Comparison of ENCODE assay signal across 11 mouse cellular contexts in the genomic region with DNA sequence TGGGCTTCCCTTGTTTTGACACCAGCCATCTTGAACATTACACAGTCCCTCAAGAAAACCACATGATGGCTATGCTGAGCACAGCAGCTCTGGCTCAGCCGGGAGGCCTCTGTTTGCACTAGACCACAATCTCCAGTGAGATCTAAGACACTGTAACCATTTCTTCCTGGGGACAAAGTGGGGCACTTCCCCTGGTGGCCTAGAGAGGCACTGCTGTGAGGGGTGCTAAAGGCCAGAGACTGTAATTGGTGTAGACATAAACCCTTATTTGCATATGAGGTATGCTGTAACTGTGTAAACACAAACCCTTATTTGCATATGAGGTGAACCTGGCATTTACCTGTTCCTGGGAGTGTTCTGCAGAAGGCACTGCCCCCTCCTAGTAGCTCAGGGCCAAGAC.
A peak's percentile ranks its signal among the peaks of the same experiment; 100 is the strongest.
DNase-seq lines count a peak whose midpoint lies in the region; ATAC-seq lines count a peak whose summit lies in the region.
"Had no signal": no experiment of that assay in that cellular context is flagged by ENCODE, and none has a peak within 500 bp of the region (broad histone marks: within the 10 kb centered on the region; RNA-seq: fewer than 3 reads in every experiment).

No protein-coding gene starts in this region.

- no peak for DNase-seq in lung, postnatal 14 days
- peak; percentile 57 for DNase-seq in ZHBTc4 (ENCODE audit: low read depth, low spot score)
- peak; percentile 29 for DNase-seq in lung, postnatal 25 days (ENCODE audit: low spot score)
- DNase-seq in thymus, postnatal 25 days = peak; percentile 82
- no peak for DNase-seq in right cerebral cortex, adult 18-20 months
- no peak for DNase-seq in kidney, adult 11 months
- DNase-seq in cerebellum, postnatal 4 days (ENCODE audit: low spot score in 2 of 2) = no peak
- DNase-seq: adrenal gland, adult 2 months; heart, postnatal 10 days had no signal

- WGBS in lung, embryonic 16.5 days = 26% methylated on average over 1 of the region's 1 CpGs

- no peak overlapping the region for H3K27ac ChIP-seq in lung, embryonic 16.5 days (ENCODE audit: low read length)
- H3K27ac ChIP-seq: embryonic facial prominence, embryonic 15.5 days had no signal

- no peak overlapping the region for H3K4me3 ChIP-seq in lung, embryonic 16.5 days (ENCODE audit: low read length)
- H3K4me3 ChIP-seq: embryonic facial prominence, embryonic 15.5 days had no signal

- no peak overlapping the region for H3K4me2 ChIP-seq in lung, embryonic 16.5 days (ENCODE audit: low read depth, low read length)
- H3K4me2 ChIP-seq: embryonic facial prominence, embryonic 15.5 days had no signal

- 0 out of 2 replicates have a peak, but pooled peaks have one; percentile 16 for ATAC-seq in lung, embryonic 16.5 days (ENCODE audit: low read depth)

- H3K27me3 ChIP-seq in lung, embryonic 16.5 days (ENCODE audit: control insufficient read depth, insufficient read depth, low read depth, low read length) = no peaks in the 10 kb centered on the region
- H3K27me3 ChIP-seq: embryonic facial prominence, embryonic 15.5 days had no signal

- H3K4me1 ChIP-seq in lung, embryonic 16.5 days (replicated peaks; ENCODE audit: control insufficient read depth, insufficient read depth, low read length) = peaks cover 2% of the 10 kb centered on the region

- no peak overlapping the region for H3K9ac ChIP-seq in lung, embryonic 16.5 days (ENCODE audit: low read length)
- H3K9ac ChIP-seq: embryonic facial prominence, embryonic 15.5 days had no signal

- H3K9me3 ChIP-seq in lung, embryonic 16.5 days (ENCODE audit: control insufficient read depth, low read length) = no peaks in the 10 kb centered on the region
- H3K9me3 ChIP-seq: embryonic facial prominence, embryonic 15.5 days had no signal

- no peaks in the 10 kb centered on the region for H3K36me3 ChIP-seq in lung, embryonic 16.5 days (ENCODE audit: control insufficient read depth, insufficient read depth, low read length)
- H3K36me3 ChIP-seq: embryonic facial prominence, embryonic 15.5 days had no signal

Comparison
In these comparisons a context has a peak if more than half of its experiments do, and no peak if none do; other contexts are left out.
1. DNase-seq: peak in ZHBTc4 (single experiment), lung, postnatal 25 days (single experiment) and thymus, postnatal 25 days (single experiment); none in lung, postnatal 14 days (single experiment), right cerebral cortex, adult 18-20 months (single experiment), kidney, adult 11 months (single experiment) and cerebellum, postnatal 4 days (0 of 2).